Mouse (Mus musculus): ENCODE data around the gene Map9.
"Not testable (repeated sequence)": the region's sequence is repeated elsewhere in the genome, so short reads cannot be mapped to it uniquely, and the experiment has no call there.

Map9 gene

DNA sequence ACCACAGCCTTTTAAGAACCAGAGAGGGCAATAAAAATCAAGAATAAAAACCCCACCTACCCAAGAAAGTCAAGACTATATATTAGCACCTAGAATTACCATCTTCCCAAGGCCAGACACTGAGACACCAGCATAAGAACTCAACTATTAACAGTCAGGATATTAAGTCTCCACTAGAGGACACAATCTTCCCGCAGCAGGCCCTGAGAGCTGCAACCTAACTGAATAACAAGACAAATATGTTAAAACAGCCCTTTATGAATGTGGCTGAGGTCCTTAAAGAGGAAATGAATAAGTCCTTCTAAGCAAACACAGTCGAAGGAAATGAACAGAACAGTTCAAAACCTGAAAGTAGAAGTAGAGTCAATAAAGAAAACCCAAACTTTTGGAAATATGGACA is 49.6 kb downstream of the Map9 start:
- no peak for DNase-seq (ENCODE audit: low read depth, low spot score)

DNA sequence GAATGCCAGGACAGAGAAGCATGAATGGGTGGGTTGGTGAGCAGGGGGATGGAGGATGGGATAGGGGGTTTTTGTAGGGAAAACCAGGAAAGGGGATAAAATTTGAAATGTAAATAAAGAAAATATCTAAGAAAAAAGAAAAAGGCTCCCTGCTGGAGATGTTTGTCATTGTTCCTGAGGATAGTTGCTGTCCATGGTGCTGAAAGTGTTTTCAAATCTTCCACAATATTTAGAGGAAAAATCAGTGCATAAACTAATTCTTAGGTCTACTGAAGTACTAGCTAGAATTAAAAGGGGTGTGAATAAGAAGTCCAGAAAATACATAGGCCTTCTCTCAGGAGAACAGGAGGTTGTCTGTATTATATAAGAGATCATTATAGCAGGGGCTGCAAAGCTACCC is 54.6 kb downstream of the Map9 start:
- DNase-seq (ENCODE audit: low read depth, low spot score) = no peak

DNA sequence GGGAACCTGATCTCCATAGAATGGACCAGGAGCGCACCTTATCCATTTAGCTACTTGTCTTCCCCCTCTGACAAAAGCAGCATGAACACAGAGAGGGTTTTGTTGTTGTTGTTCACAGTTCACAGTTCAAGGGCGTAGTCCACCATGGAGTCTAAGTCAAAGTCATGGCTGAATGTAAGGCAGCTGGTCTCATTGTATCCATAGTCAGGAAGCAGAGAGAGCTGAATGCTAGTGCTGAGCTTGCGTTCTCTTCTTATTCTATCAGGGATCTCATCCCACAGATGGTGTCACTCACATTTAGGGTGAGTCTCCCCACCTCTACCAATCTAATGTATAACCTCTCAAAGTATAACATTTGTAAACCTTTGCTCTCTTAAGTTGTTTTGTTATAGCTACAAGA is 60.1 kb downstream of the Map9 start:
- no peak for DNase-seq (ENCODE audit: low read depth, low spot score)

DNA sequence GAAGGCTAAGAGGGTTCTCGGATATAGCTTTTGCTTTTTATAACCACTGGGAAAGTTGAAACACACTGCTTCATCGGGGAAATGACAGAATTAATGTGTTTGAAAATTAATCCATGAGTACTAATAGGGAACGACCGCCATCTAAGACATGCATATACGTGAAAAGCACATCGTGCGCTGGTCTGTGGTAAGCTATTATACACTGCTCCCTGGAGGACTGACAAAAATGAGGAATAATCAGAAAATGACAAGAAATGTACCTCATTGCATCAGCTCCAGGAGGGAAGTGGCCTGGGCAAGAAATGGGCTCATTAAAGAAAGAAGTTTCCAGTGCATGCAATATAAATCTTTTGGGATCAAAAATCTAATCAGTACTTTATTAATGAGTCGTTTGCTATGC is 77.5 kb downstream of the Map9 start:
- no peak for DNase-seq (ENCODE audit: low read depth, low spot score)

DNA sequence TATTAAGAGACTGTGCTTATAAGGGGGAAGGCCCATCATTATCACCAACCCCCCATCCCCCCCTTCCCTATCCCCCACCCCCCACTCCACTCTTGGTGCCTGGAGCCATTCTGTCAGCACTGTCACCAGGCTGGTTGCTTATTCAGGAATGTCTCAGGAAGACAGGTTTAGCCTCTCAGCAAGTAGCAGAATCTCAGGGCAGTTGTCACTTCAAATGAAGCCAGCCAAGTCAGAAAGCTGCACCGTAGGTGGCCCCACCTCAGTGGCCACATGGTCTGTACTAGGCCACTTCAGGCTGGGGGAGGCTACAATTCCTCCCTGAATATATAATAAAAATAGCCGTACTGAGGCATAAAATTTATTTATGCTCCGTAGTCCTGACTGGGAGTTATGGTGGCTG is 83.1 kb downstream of the Map9 start:
- DNase-seq (ENCODE audit: low read depth, low spot score) = no peak

DNA sequence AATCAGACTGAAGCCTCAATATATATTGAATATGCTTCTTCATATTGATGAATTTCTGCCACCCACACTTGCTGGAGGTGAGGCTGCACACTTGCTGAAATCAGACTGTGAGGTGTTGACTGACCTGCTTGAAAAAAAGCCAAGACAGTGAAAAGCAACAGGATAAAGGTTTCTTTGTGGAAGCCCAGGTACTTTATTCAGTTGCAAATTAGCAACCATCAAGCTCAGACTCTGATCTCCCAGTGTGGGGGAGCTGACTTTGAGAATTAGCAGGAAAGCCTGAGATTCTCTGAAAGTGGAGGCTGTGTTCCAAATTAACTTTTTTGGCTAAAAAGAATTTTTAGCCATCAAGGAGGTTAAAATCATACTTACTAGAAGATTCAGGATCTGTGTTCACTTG is 83.8 kb downstream of the Map9 start:
- not testable (repeated sequence) for DNase-seq (ENCODE audit: low read depth, low spot score)
